Mouse (Mus musculus): Measurements from ENCODE around the gene Gipc3.
A peak's percentile ranks its signal among the peaks of the same experiment; 100 is the strongest.

DNA sequence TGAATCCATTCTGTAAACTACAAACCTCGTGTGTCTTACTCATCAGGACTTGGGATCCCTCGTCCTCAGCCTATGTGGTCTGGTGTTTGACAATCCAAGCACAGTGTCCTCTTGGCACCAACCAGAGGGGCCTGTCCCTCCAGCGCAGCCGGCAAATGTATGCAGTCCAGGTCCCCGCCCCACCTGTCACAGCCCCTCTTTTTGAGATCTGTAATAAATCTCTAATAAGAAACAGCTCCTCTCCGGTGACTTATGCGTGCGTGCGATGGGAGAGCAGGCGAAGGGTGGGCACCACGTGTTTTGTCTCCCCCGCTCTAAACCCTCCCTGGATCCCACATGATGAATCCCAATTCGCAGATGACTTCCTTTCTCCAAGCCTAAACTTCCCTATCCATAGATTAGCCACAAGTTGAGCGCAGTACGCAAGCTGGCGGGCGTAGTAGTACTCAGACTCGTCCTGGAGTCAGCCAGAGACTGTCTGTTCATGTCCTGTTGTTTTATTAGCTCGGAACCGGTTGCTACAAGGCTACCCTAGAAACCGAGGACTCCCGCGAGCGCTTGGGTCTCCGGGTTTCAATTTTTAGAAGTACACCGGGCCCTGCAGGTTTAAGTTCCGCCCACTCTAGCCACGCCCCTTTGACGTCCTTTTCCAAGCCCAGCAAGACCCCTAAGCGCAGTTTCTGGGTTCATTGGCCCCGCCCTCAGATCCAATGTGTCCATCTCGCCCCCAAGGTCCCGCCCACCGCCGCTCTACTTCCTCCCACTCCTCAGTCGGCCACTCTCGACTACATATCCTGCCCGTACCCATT, 23.1 kb downstream of the Gipc3 start:
- TF ChIP-seq POLR2A (IDR thresholded peaks at IDR 0.05; ENCODE audit: extremely low read depth, insufficient read depth, low read length) (0 out of 2 replicates have a peak, but pooled peaks have one; percentile 33), CTCF (IDR thresholded peaks at IDR 0.05; ENCODE audit: low read depth, low read length) (no peak)

All from liver, adult 2 months (tissue).